Comparison of ENCODE assay signal across 8 mouse cellular contexts in the genomic region with DNA sequence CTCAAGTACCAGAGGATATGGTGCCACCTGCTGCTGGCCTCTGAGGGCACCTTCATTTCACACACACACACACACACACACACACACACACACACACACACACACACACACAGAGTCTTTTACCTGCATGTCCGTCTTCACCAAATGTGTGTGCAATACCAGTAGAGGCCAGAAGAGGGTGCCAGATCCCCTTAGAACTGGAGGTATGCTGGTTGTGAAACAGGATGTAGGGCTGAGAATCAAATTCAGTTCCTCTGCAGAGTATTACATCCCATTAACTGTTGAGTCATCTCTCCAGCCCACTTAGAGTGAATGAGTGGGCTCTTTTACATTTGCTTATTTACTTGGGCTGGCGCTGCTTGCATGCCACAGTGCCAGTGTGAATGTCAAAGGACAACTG. TPM values are rescaled to one million over a fixed set of nuclear protein-coding genes. Genes with fewer than 3 reads are reported as not detected.
DNase-seq lines count a peak whose midpoint lies in the region; ATAC-seq and TF ChIP-seq lines count a peak whose summit lies in the region.

No protein-coding gene starts in this region.

- DNase-seq in gastrocnemius, adult 2 months, result peak; percentile 44
- no peak for DNase-seq in gastrocnemius, postnatal 4 days (ENCODE audit: low spot score in 2 of 2)
- DNase-seq in urinary bladder, postnatal 14 days (ENCODE audit: low spot score), result peak; percentile 56
- no peak for DNase-seq in urinary bladder, adult 18-20 months (ENCODE audit: low spot score in 2 of 2)
- DNase-seq in forelimb bud, embryonic 11.5 days (ENCODE audit: low read depth, low spot score), result peak; percentile 61
- DNase-seq in neural tube, embryonic 11.5 days (ENCODE audit: low spot score), result peak; percentile 54
- DNase-seq in Muller cell, postnatal 12 days (ENCODE audit: inconsistent ontology term), result no peak

- H3K36me3 ChIP-seq in neural tube, embryonic 11.5 days (ENCODE audit: control insufficient read depth, insufficient read depth, low read length), result no peaks in the 10 kb centered on the region

- peaks cover 6% of the 10 kb centered on the region; the same call in 1 of the 2 replicates for H3K4me1 ChIP-seq in neural tube, embryonic 11.5 days (ENCODE audit: control insufficient read depth, insufficient read depth, low read length)

- no peak overlapping the region for H3K4me3 ChIP-seq in gastrocnemius, adult 2 months
- H3K4me3 ChIP-seq in neural tube, embryonic 11.5 days (ENCODE audit: low read depth, low read length), result no peak overlapping the region

- peak; percentile 60 for TF ChIP-seq CTCF in gastrocnemius, adult 2 months (IDR thresholded peaks at IDR 0.05)

- WGBS in neural tube, embryonic 11.5 days, result 47% methylated on average over 2 of the region's 2 CpGs

- H3K9me3 ChIP-seq in neural tube, embryonic 11.5 days (ENCODE audit: control insufficient read depth, low read length), result no peaks in the 10 kb centered on the region

- no peak for ATAC-seq in neural tube, embryonic 11.5 days (ENCODE audit: insufficient read depth, low FRiP score, low TSS enrichment)
- no peak for ATAC-seq in erythroid progenitor cell, adult 5-6 weeks (replicated peaks; ENCODE audit: low FRiP score, poor library complexity, severe bottlenecking)

- no peak overlapping the region for H3K9ac ChIP-seq in neural tube, embryonic 11.5 days (ENCODE audit: low read length)

- no peak overlapping the region for H3K4me2 ChIP-seq in neural tube, embryonic 11.5 days (ENCODE audit: low read depth)

- H3K27me3 ChIP-seq in neural tube, embryonic 11.5 days (ENCODE audit: control insufficient read depth, insufficient read depth, low read length), result no peaks in the 10 kb centered on the region

- H3K27ac ChIP-seq in gastrocnemius, adult 2 months, result no peak overlapping the region
- H3K27ac ChIP-seq in neural tube, embryonic 11.5 days (ENCODE audit: low read depth, low read length), result no peak overlapping the region

- intact Hi-C loops in gastrocnemius, adult 2 months (cut with DNase I), result no loop called here

RNA-seq across cellular contexts. Expression of a gene that starts 1.7 kb away (rescaled TPM):
- 1 to 10 TPM; 5.9 to 6.9 TPM for total RNA-seq in gastrocnemius, adult 2 months (2021)
- total RNA-seq in gastrocnemius, postnatal 4 days (2021), result 10 to 100 TPM; 12.0 to 13.2 TPM
- polyA plus RNA-seq in neural tube, embryonic 11.5 days (2014; fragmentation: Nextera tagmentation; extraction: Ambion mirVana), result 23.1 and 26.5 TPM in 2 replicates
- total RNA-seq in erythroid progenitor cell, adult 5-6 weeks (2015; ENCODE audit: low replicate concordance), result 2.5 TPM in 1 of 2 replicates, not detected in the other
- total RNA-seq in erythroid progenitor cell, adult 5-6 weeks (2017; ENCODE audit: low replicate concordance), result 0.45 and 0.64 TPM in 2 replicates

RNA-seq across cellular contexts. Expression of a gene that starts 3.8 kb away (rescaled TPM):
- under 1 TPM; 0.36 to 0.42 TPM for total RNA-seq in gastrocnemius, adult 2 months (2021)
- total RNA-seq in gastrocnemius, postnatal 4 days (2021), result 1 to 10 TPM; 1.2 to 1.4 TPM
- not detected in 2 replicates for polyA plus RNA-seq in neural tube, embryonic 11.5 days (2014; fragmentation: Nextera tagmentation; extraction: Ambion mirVana)
- not detected in 2 replicates for total RNA-seq in erythroid progenitor cell, adult 5-6 weeks (2015; ENCODE audit: low replicate concordance)
- 0.39 TPM in 1 of 2 replicates, not detected in the other for total RNA-seq in erythroid progenitor cell, adult 5-6 weeks (2017; ENCODE audit: low replicate concordance)

RNA-seq across cellular contexts. Expression of a gene that starts 10.8 kb away (rescaled TPM):
- 1 to 10 TPM; 1.8 to 2.1 TPM for total RNA-seq in gastrocnemius, adult 2 months (2021)
- total RNA-seq in gastrocnemius, postnatal 4 days (2021), result 1 to 10 TPM; 2.5 to 3.8 TPM
- 16.6 and 18.1 TPM in 2 replicates for polyA plus RNA-seq in neural tube, embryonic 11.5 days (2014; fragmentation: Nextera tagmentation; extraction: Ambion mirVana)
- not detected in 2 replicates for total RNA-seq in erythroid progenitor cell, adult 5-6 weeks (2015; ENCODE audit: low replicate concordance)
- not detected in 2 replicates for total RNA-seq in erythroid progenitor cell, adult 5-6 weeks (2017; ENCODE audit: low replicate concordance)

RNA-seq across cellular contexts. Expression of a gene that starts 16.8 kb away (rescaled TPM):
- 10 to 100 TPM; 21.0 to 22.9 TPM for total RNA-seq in gastrocnemius, adult 2 months (2021)
- total RNA-seq in gastrocnemius, postnatal 4 days (2021), result 10 to 100 TPM; 25.0 to 26.5 TPM
- 87.4 and 94.0 TPM in 2 replicates for polyA plus RNA-seq in neural tube, embryonic 11.5 days (2014; fragmentation: Nextera tagmentation; extraction: Ambion mirVana)
- total RNA-seq in erythroid progenitor cell, adult 5-6 weeks (2015; ENCODE audit: low replicate concordance), result 2.5 and 11.3 TPM in 2 replicates
- 4.2 TPM in 1 of 2 replicates, not detected in the other for total RNA-seq in erythroid progenitor cell, adult 5-6 weeks (2017; ENCODE audit: low replicate concordance)

RNA-seq across cellular contexts. Expression of a gene that starts 33.8 kb away (rescaled TPM):
- 1 to 10 TPM; 5.5 to 5.8 TPM for total RNA-seq in gastrocnemius, adult 2 months (2021)
- total RNA-seq in gastrocnemius, postnatal 4 days (2021), result 10 to 100 TPM; 29.8 to 42.1 TPM
- 100 and 102 TPM in 2 replicates for polyA plus RNA-seq in neural tube, embryonic 11.5 days (2014; fragmentation: Nextera tagmentation; extraction: Ambion mirVana)
- total RNA-seq in erythroid progenitor cell, adult 5-6 weeks (2015; ENCODE audit: low replicate concordance), result not detected in 2 replicates
- not detected in 2 replicates for total RNA-seq in erythroid progenitor cell, adult 5-6 weeks (2017; ENCODE audit: low replicate concordance)

Comparison
In these comparisons a context has a peak if more than half of its experiments do, and no peak if none do; other contexts are left out.
1. DNase-seq: peak in gastrocnemius, adult 2 months (single experiment), urinary bladder, postnatal 14 days (single experiment), forelimb bud, embryonic 11.5 days (single experiment) and neural tube, embryonic 11.5 days (single experiment); none in gastrocnemius, postnatal 4 days (0 of 2), urinary bladder, adult 18-20 months (0 of 2) and Muller cell, postnatal 12 days (single experiment).